Mouse (Mus musculus): ENCODE results near the gene Spsb1. TPM values are rescaled to one million over a fixed set of nuclear protein-coding genes. Genes with fewer than 3 reads are reported as not detected.

The Spsb1 gene
- total and polyA plus RNA-seq, 3 experiments, result 0.04 to 0.19 (median 0.07) TPM

- TF ChIP-seq HCFC1 (IDR thresholded peaks at IDR 0.05; ENCODE audit: low read depth, low read length) (no peak), JUN (IDR thresholded peaks at IDR 0.05; ENCODE audit: insufficient read depth, low read depth, low read length) (no peak)
- Histone ChIP-seq H3K36me3 (replicated peaks in 1 of 2; ENCODE audit: control insufficient read depth in 1 of 2, insufficient read depth in 1 of 2, low read length in 1 of 2) (no peaks in the 10 kb centered on the region), H3K4me3 (replicated peaks in 1 of 3; ENCODE audit: low read depth in 2 of 3, low read length in 2 of 3, poor library complexity in 1 of 3) (no peak overlapping the region), H3K9me3 (replicated peaks; ENCODE audit: low read length) (no peaks in the 10 kb centered on the region), H3K27me3 (replicated peaks) (peaks cover 61% of the 10 kb centered on the region), H3K79me2 (replicated peaks; ENCODE audit: control insufficient read depth, extremely low read depth, insufficient read depth, poor library complexity, severe bottlenecking) (no peaks in the 10 kb centered on the region), H3K4me1 (ENCODE audit: control insufficient read depth in 1 of 2, insufficient read depth in 2 of 2) (peaks cover 0 to 4% of the 10 kb centered on the region in 2 experiments; a peak in 1 of 4 replicates), H3K9ac (ENCODE audit: insufficient read depth, low read depth) (no peak overlapping the region), H3K27ac (ENCODE audit: insufficient read depth, low read depth) (no peak overlapping the region), H3K4me2 (ENCODE audit: insufficient read depth, low read depth, poor library complexity, severe bottlenecking) (no peak overlapping the region)
- DNase-seq (ENCODE audit: extremely low read depth), result no peak
- dilution Hi-C loops (cut with MboI; ENCODE audit: extremely low pct_ligation_motif_present, extremely low pct_unique_long_range_greater_than_20kb, low sequenced_read_pairs), result no loop called here
- in situ Hi-C loops (cut with MboI; ENCODE audit: low pct_ligation_motif_present, low pct_unique_long_range_greater_than_20kb, low sequenced_read_pairs), result loop anchor here (10.0 kb wide), 1 partner anchor 73 kb away; no protein-coding TSS in a partner anchor
Measured at GRCm38 (mm10) chr4:149947396-149947795, 7.4 kb downstream of the Spsb1 start.

GRCm38 (mm10) chr4:149945194-149945593, 9.6 kb downstream of the Spsb1 start:
- no peak overlapping the region for H3K4me3 ChIP-seq (replicated peaks in 1 of 3; ENCODE audit: low read depth in 2 of 3, low read length in 2 of 3, poor library complexity in 1 of 3)
- no peaks in the 10 kb centered on the region for H3K36me3 ChIP-seq (replicated peaks in 1 of 2; ENCODE audit: control insufficient read depth in 1 of 2, insufficient read depth in 1 of 2, low read length in 1 of 2)
- H3K4me2 ChIP-seq (ENCODE audit: insufficient read depth, low read depth, poor library complexity, severe bottlenecking), result no peak overlapping the region
- H3K4me1 ChIP-seq (ENCODE audit: control insufficient read depth in 1 of 2, insufficient read depth in 2 of 2), result peaks cover 0 to 4% of the 10 kb centered on the region in 2 experiments; a peak in 1 of 4 replicates
- H3K79me2 ChIP-seq (replicated peaks; ENCODE audit: control insufficient read depth, extremely low read depth, insufficient read depth, poor library complexity, severe bottlenecking), result no peaks in the 10 kb centered on the region
- no peak overlapping the region for H3K27ac ChIP-seq (ENCODE audit: insufficient read depth, low read depth)
- no peaks in the 10 kb centered on the region for H3K9me3 ChIP-seq (replicated peaks; ENCODE audit: low read length)
- dilution Hi-C loops (cut with MboI; ENCODE audit: extremely low pct_ligation_motif_present, extremely low pct_unique_long_range_greater_than_20kb, low sequenced_read_pairs) (no loop called here), in situ Hi-C loops (cut with MboI; ENCODE audit: low pct_ligation_motif_present, low pct_unique_long_range_greater_than_20kb, low sequenced_read_pairs) (loop anchor here (10.0 kb wide), 1 partner anchor 70 kb away; no protein-coding TSS in a partner anchor)
- peaks cover 63% of the 10 kb centered on the region for H3K27me3 ChIP-seq (replicated peaks)
- DNase-seq (ENCODE audit: extremely low read depth), result no peak
- no peak overlapping the region for H3K9ac ChIP-seq (ENCODE audit: insufficient read depth, low read depth)
- TF ChIP-seq ZMIZ1 (IDR thresholded peaks at IDR 0.05; ENCODE audit: low read depth, low read length) (no peak), MAZ (IDR thresholded peaks at IDR 0.05; ENCODE audit: low read depth, low read length) (no peak), NELFE (IDR thresholded peaks at IDR 0.05; ENCODE audit: low read depth, low read length) (no peak), ELF1 (IDR thresholded peaks at IDR 0.05; ENCODE audit: low read depth, low read length) (no peak), POLR2A (IDR thresholded peaks at IDR 0.05; ENCODE audit: low read depth, low read length) (no peak), JUND (conservative IDR thresholded peaks at IDR 0.05; ENCODE audit: low read depth, low read length) (no peak), MAX (IDR thresholded peaks at IDR 0.05; ENCODE audit: low read length) (no peak), ZC3H11A (IDR thresholded peaks at IDR 0.05; ENCODE audit: low read depth, low read length) (no peak), POLR2AphosphoS2 (IDR thresholded peaks at IDR 0.05; ENCODE audit: low read depth, low read length) (no peak), GABPA (IDR thresholded peaks at IDR 0.05; ENCODE audit: insufficient replicate concordance, low read depth, low read length) (no peak)

- H3K4me1 ChIP-seq (ENCODE audit: control insufficient read depth in 1 of 2, insufficient read depth in 2 of 2), result peaks cover 0 to 4% of the 10 kb centered on the region in 2 experiments; a peak in 1 of 4 replicates
- H3K27me3 ChIP-seq (replicated peaks), result peaks cover 68% of the 10 kb centered on the region
- no peak overlapping the region for H3K27ac ChIP-seq (ENCODE audit: insufficient read depth, low read depth)
- dilution Hi-C loops (cut with MboI; ENCODE audit: extremely low pct_ligation_motif_present, extremely low pct_unique_long_range_greater_than_20kb, low sequenced_read_pairs) (no loop called here), in situ Hi-C loops (cut with MboI; ENCODE audit: low pct_ligation_motif_present, low pct_unique_long_range_greater_than_20kb, low sequenced_read_pairs) (loop anchor here (10.0 kb wide), 1 partner anchor 69 kb away; no protein-coding TSS in a partner anchor)
- no peak overlapping the region for H3K9ac ChIP-seq (ENCODE audit: insufficient read depth, low read depth)
- H3K36me3 ChIP-seq (replicated peaks in 1 of 2; ENCODE audit: control insufficient read depth in 1 of 2, insufficient read depth in 1 of 2, low read length in 1 of 2), result no peaks in the 10 kb centered on the region
- no peak overlapping the region for H3K4me3 ChIP-seq (replicated peaks in 1 of 3; ENCODE audit: low read depth in 2 of 3, low read length in 2 of 3, poor library complexity in 1 of 3)
- H3K4me2 ChIP-seq (ENCODE audit: insufficient read depth, low read depth, poor library complexity, severe bottlenecking), result no peak overlapping the region
- TF ChIP-seq POLR2AphosphoS2 (IDR thresholded peaks at IDR 0.05; ENCODE audit: low read depth, low read length) (no peak), PAX5 (IDR thresholded peaks at IDR 0.05; ENCODE audit: low read length) (no peak), E2F4 (IDR thresholded peaks at IDR 0.05; ENCODE audit: insufficient replicate concordance, low read depth, low read length) (no peak), NELFE (IDR thresholded peaks at IDR 0.05; ENCODE audit: low read depth, low read length) (no peak), USF2 (conservative IDR thresholded peaks at IDR 0.05; ENCODE audit: low read depth, low read length) (no peak), ZNF384 (IDR thresholded peaks at IDR 0.05; ENCODE audit: low read depth, low read length) (no peak), CHD2 (IDR thresholded peaks at IDR 0.05; ENCODE audit: low read length) (no peak)
- H3K9me3 ChIP-seq (replicated peaks; ENCODE audit: low read length), result no peaks in the 10 kb centered on the region
- H3K79me2 ChIP-seq (replicated peaks; ENCODE audit: control insufficient read depth, extremely low read depth, insufficient read depth, poor library complexity, severe bottlenecking), result no peaks in the 10 kb centered on the region
- DNase-seq (ENCODE audit: extremely low read depth), result no peak
Measured at GRCm38 (mm10) chr4:149944214-149944613, 10.6 kb downstream of the Spsb1 start.
